In genomic region chr5:125128939-125129385, GRCm38 (mm10) we compare ENCODE assay signal across 8 mouse cellular contexts. TPM values are rescaled to one million over a fixed set of nuclear protein-coding genes. Genes with fewer than 3 reads are reported as not detected.
DNase-seq lines count a peak whose midpoint lies in the region; ATAC-seq lines count a peak whose summit lies in the region.

No protein-coding gene starts in this region.

- ATAC-seq in embryonic facial prominence, embryonic 11.5 days (replicated peaks; ENCODE audit: insufficient number of reproducible peaks, low FRiP score, low TSS enrichment, low read depth) = 0 out of 2 replicates have a peak, but pooled peaks have one; percentile 7
- no peak for ATAC-seq in limb, embryonic 15.5 days (ENCODE audit: insufficient number of reproducible peaks, low FRiP score, low TSS enrichment, low read depth)
- no peak for ATAC-seq in monocyte, adult 5-6 weeks (replicated peaks; ENCODE audit: insufficient number of reproducible peaks, low FRiP score, low TSS enrichment, poor library complexity, severe bottlenecking)

- 0 out of 2 replicates have a peak overlapping the region, but pooled peaks have one; percentile 2 for H3K27ac ChIP-seq in embryonic facial prominence, embryonic 11.5 days (replicated peaks; ENCODE audit: low read depth, low read length)
- H3K27ac ChIP-seq in limb, embryonic 15.5 days = peak overlapping the region; percentile 54; the same call in 1 of the 2 replicates

- no peak overlapping the region for H3K9ac ChIP-seq in embryonic facial prominence, embryonic 11.5 days (replicated peaks; ENCODE audit: low read length)
- H3K9ac ChIP-seq in limb, embryonic 15.5 days = no peak overlapping the region

- no peak overlapping the region for H3K4me3 ChIP-seq in embryonic facial prominence, embryonic 11.5 days (ENCODE audit: low read depth, low read length)
- no peak overlapping the region for H3K4me3 ChIP-seq in limb, embryonic 15.5 days

- H3K9me3 ChIP-seq in embryonic facial prominence, embryonic 11.5 days (replicated peaks; ENCODE audit: control insufficient read depth, low read length) = no peaks in the 10 kb centered on the region
- no peaks in the 10 kb centered on the region for H3K9me3 ChIP-seq in limb, embryonic 15.5 days

- H3K4me2 ChIP-seq in embryonic facial prominence, embryonic 11.5 days (ENCODE audit: low read depth, low read length) = no peak overlapping the region
- no peak overlapping the region for H3K4me2 ChIP-seq in limb, embryonic 15.5 days

- WGBS in embryonic facial prominence, embryonic 11.5 days = 79% methylated on average over 14 of the region's 14 CpGs
- WGBS in limb, embryonic 15.5 days = 66% methylated on average over 14 of the region's 14 CpGs

- peaks cover 7% of the 10 kb centered on the region for H3K4me1 ChIP-seq in embryonic facial prominence, embryonic 11.5 days (ENCODE audit: control insufficient read depth, insufficient read depth, low read length)
- peaks cover 89% of the 10 kb centered on the region for H3K4me1 ChIP-seq in limb, embryonic 15.5 days

- peak; percentile 55 to 61 for DNase-seq in layer of hippocampus, adult 18-20 months (ENCODE audit: low spot score in 2 of 2)
- DNase-seq in layer of hippocampus, postnatal 25 days (ENCODE audit: extremely low spot score in 1 of 2, low spot score in 1 of 2) = no peak
- peak; percentile 83 for DNase-seq in cerebellum, adult 11 months
- DNase-seq in embryonic facial prominence, embryonic 11.5 days (ENCODE audit: low spot score) = no peak
- no peak for DNase-seq in thymus, postnatal 4 days
- DNase-seq in urinary bladder, postnatal 25 days (ENCODE audit: low spot score) = no peak

- H3K27me3 ChIP-seq in embryonic facial prominence, embryonic 11.5 days (ENCODE audit: control insufficient read depth, insufficient read depth, low read length) = no peaks in the 10 kb centered on the region
- H3K27me3 ChIP-seq in limb, embryonic 15.5 days = no peaks in the 10 kb centered on the region

- 0 out of 2 replicates have a peak, but pooled peaks cover 2% of the 10 kb centered on the region for H3K36me3 ChIP-seq in embryonic facial prominence, embryonic 11.5 days (replicated peaks; ENCODE audit: control insufficient read depth, insufficient read depth, low read depth, low read length)
- H3K36me3 ChIP-seq in limb, embryonic 15.5 days = peaks cover 22% of the 10 kb centered on the region

RNA-seq across cellular contexts. Expression of gene Ncor2, which starts 50.1 kb away (rescaled TPM):
- total RNA-seq in layer of hippocampus, adult 18-20 months (2021) = 100 to 1,000 TPM; 291 to 298 TPM
- total RNA-seq in layer of hippocampus, postnatal 25 days (2021) = 100 to 1,000 TPM; 229 to 297 TPM
- polyA plus RNA-seq in embryonic facial prominence, embryonic 11.5 days (2014; fragmentation: Nextera tagmentation; extraction: Ambion mirVana) = 12.4 and 15.0 TPM in 2 replicates
- 32.7 and 34.1 TPM in 2 replicates for polyA plus RNA-seq in limb, embryonic 15.5 days (2015; fragmentation: Nextera tagmentation; extraction: Ambion mirVana)
- 14.4 to 63.8 TPM (median 24.3 TPM) in 3 replicates for total RNA-seq in monocyte, adult 5-6 weeks (2017)

Comparison
In these comparisons a context has a peak if more than half of its experiments do, and no peak if none do; other contexts are left out.
1. DNase-seq: peak in layer of hippocampus, adult 18-20 months (2 of 2) and cerebellum, adult 11 months (single experiment); none in layer of hippocampus, postnatal 25 days (0 of 2), embryonic facial prominence, embryonic 11.5 days (single experiment), thymus, postnatal 4 days (single experiment) and urinary bladder, postnatal 25 days (single experiment).